Mouse (Mus musculus): ENCODE measurements at regions not wholly inside any gene's neighbourhood (a gene's known extent, or its start where the extent isn't known, plus 50 kb on each side); places are given as distances from the start of the nearest gene placed in this dataset.

- H3K4me1 ChIP-seq (replicated peaks; ENCODE audit: control insufficient read depth, insufficient read depth, low read length), result no peaks in the 10 kb centered on the region; the same call in 1 of the 2 replicates
- H3K27me3 ChIP-seq (replicated peaks; ENCODE audit: control insufficient read depth, insufficient read depth, low read length), result peaks cover 3% of the 10 kb centered on the region; the same call in 1 of the 2 replicates
- DNase-seq (ENCODE audit: low spot score), result no peak
- no peak for ATAC-seq (replicated peaks; ENCODE audit: low FRiP score)
- 45% methylated on average over 16 of the region's 16 CpGs for WGBS
- H3K36me3 ChIP-seq (ENCODE audit: control insufficient read depth, insufficient read depth, low read length), result no peaks in the 10 kb centered on the region
- no peak overlapping the region for H3K27ac ChIP-seq (ENCODE audit: low read depth, low read length)
- no peak overlapping the region for H3K9ac ChIP-seq (ENCODE audit: low read depth, low read length)
- H3K4me3 ChIP-seq (ENCODE audit: low read depth, low read length), result no peak overlapping the region
- H3K9me3 ChIP-seq (ENCODE audit: control insufficient read depth, low read length), result no peaks in the 10 kb centered on the region
- no peak overlapping the region for H3K4me2 ChIP-seq
Measured at GRCm38 (mm10) chr13:48717036-48717435, 54.2 kb downstream of the Barx1 start.

DNA sequence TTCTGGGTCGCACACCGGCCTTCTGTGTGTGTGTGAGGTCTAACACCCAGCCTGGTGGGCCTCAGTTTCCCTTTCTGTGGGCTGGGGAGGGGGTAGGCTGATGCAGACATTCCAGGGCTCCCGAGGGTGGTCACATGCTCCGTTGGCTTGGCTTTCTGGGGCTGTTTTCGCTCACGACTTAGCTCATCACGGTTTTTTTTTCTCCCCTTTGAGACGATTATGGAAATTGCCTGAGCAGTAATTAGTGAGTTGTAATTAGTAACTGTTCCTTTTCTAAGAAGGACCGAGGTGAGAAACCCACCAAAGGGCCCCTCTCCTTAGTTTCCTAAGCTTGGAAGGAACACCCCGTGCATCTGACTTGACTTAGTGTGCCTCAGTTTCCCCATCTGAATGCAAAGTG lies 54.7 kb downstream of the Barx1 start:
- no peak overlapping the region for H3K27ac ChIP-seq (ENCODE audit: low read depth, low read length)
- no peaks in the 10 kb centered on the region for H3K9me3 ChIP-seq (ENCODE audit: control insufficient read depth, low read length)
- H3K4me3 ChIP-seq (ENCODE audit: low read depth, low read length), result no peak overlapping the region
- H3K27me3 ChIP-seq (replicated peaks; ENCODE audit: control insufficient read depth, insufficient read depth, low read length), result peaks cover 3% of the 10 kb centered on the region; the same call in 1 of the 2 replicates
- H3K4me1 ChIP-seq (replicated peaks; ENCODE audit: control insufficient read depth, insufficient read depth, low read length), result no peaks in the 10 kb centered on the region; the same call in 1 of the 2 replicates
- 57% methylated on average over 10 of the region's 10 CpGs for WGBS
- H3K36me3 ChIP-seq (ENCODE audit: control insufficient read depth, insufficient read depth, low read length), result no peaks in the 10 kb centered on the region
- no peak overlapping the region for H3K4me2 ChIP-seq
- ATAC-seq (replicated peaks; ENCODE audit: low FRiP score) (no peak), DNase-seq (ENCODE audit: low spot score) (no peak)
- no peak overlapping the region for H3K9ac ChIP-seq (ENCODE audit: low read depth, low read length)

- DNase-seq (ENCODE audit: low spot score), result no peak
- Histone ChIP-seq H3K4me3 (ENCODE audit: low read depth, low read length) (no peak overlapping the region), H3K27ac (ENCODE audit: low read depth, low read length) (no peak overlapping the region), H3K4me2 (no peak overlapping the region), H3K9me3 (ENCODE audit: control insufficient read depth, low read length) (no peaks in the 10 kb centered on the region), H3K27me3 (replicated peaks; ENCODE audit: control insufficient read depth, insufficient read depth, low read length) (peaks cover 1% of the 10 kb centered on the region; the same call in 1 of the 2 replicates), H3K4me1 (replicated peaks; ENCODE audit: control insufficient read depth, insufficient read depth, low read length) (no peaks in the 10 kb centered on the region), H3K9ac (ENCODE audit: low read depth, low read length) (no peak overlapping the region), H3K36me3 (ENCODE audit: control insufficient read depth, insufficient read depth, low read length) (no peaks in the 10 kb centered on the region)
- 33% methylated on average over 8 of the region's 8 CpGs for WGBS
- ATAC-seq (replicated peaks; ENCODE audit: low FRiP score), result no peak
Measured at GRCm38 (mm10) chr13:48723676-48724075, 60.9 kb downstream of the Barx1 start.

GRCm38 (mm10) chr13:48726430-48726829 lies 63.6 kb downstream of the Barx1 start:
- DNase-seq (ENCODE audit: low spot score) (no peak), ATAC-seq (replicated peaks; ENCODE audit: low FRiP score) (no peak)
- no peak overlapping the region for H3K4me2 ChIP-seq
- H3K4me3 ChIP-seq (ENCODE audit: low read depth, low read length), result no peak overlapping the region
- H3K36me3 ChIP-seq (ENCODE audit: control insufficient read depth, insufficient read depth, low read length), result no peaks in the 10 kb centered on the region
- H3K9me3 ChIP-seq (ENCODE audit: control insufficient read depth, low read length), result no peaks in the 10 kb centered on the region
- no peak overlapping the region for H3K27ac ChIP-seq (ENCODE audit: low read depth, low read length)
- peaks cover 29% of the 10 kb centered on the region for H3K27me3 ChIP-seq (replicated peaks; ENCODE audit: control insufficient read depth, insufficient read depth, low read length)
- no peak overlapping the region for H3K9ac ChIP-seq (ENCODE audit: low read depth, low read length)
- WGBS, result 28% methylated on average over 4 of the region's 4 CpGs
- H3K4me1 ChIP-seq (replicated peaks; ENCODE audit: control insufficient read depth, insufficient read depth, low read length), result peaks cover 2% of the 10 kb centered on the region; the same call in 1 of the 2 replicates

DNA sequence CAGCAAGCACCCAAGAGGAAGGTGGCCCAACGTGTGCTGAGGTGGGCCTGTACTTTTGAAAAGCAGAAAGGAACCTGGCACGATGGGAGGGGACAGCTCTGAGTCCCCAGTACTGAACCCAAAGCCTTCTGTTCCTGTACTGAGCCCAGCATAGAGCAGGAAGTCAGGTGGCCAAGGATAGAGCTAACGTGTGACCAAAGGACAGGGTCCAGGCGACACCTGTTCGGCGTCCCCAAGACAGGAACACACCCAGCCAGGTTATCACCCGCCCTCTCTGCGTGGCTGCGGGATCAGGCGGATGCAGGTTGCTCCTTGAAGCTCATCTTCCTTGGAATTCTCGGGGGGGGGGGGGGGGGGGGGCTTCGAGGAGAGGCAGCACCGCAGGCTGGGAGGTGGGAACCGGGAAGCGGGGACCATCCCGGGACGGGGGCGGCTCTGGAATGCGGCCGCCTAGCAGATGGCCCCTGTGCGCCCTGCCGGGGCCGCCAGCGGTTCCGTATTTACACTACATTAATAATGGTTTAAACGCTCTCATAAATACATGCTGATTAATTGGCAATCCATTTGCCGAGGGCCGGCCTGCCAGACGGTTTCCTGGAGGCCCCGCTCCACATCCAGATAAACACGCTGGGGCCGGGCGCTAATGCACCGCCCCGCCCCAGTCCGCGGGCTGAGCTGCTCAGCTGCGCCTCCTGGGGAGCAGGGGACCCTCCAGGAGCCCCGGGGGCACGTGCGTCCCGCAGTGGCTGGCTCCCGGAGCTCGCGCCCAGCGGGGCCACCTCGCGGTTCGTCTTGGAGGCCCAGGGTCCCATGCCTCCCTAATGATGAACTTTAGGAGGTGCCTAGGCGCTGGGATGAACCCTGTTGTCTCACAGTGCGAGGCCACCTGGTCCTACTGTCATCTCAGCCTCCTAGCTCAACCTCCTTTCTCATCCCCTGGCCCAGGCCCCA lies 68.5 kb downstream of the Barx1 start:
- Histone ChIP-seq H3K4me1 (replicated peaks; ENCODE audit: control insufficient read depth, insufficient read depth, low read length) (peaks cover 9% of the 10 kb centered on the region; the same call in 1 of the 2 replicates), H3K4me3 (ENCODE audit: low read depth, low read length) (peak overlapping the region; percentile 26), H3K36me3 (ENCODE audit: control insufficient read depth, insufficient read depth, low read length) (no peaks in the 10 kb centered on the region), H3K9me3 (ENCODE audit: control insufficient read depth, low read length) (no peaks in the 10 kb centered on the region), H3K27ac (ENCODE audit: low read depth, low read length) (no peak overlapping the region), H3K4me2 (peak overlapping the region; percentile 61), H3K9ac (ENCODE audit: low read depth, low read length) (no peak overlapping the region), H3K27me3 (replicated peaks; ENCODE audit: control insufficient read depth, insufficient read depth, low read length) (peaks cover 64% of the 10 kb centered on the region)
- 2% methylated on average over 48 of the region's 51 CpGs for WGBS
- DNase-seq (ENCODE audit: low spot score) (peak; percentile 62), ATAC-seq (replicated peaks; ENCODE audit: low FRiP score) (no peak; the same call in 1 of the 2 replicates)

GRCm38 (mm10) chr13:48732168-48732841 lies 69.5 kb downstream of the Barx1 start:
- 5% methylated on average over 29 of the region's 29 CpGs for WGBS
- Histone ChIP-seq H3K9ac (ENCODE audit: low read depth, low read length) (no peak overlapping the region), H3K9me3 (ENCODE audit: control insufficient read depth, low read length) (no peaks in the 10 kb centered on the region), H3K4me3 (ENCODE audit: low read depth, low read length) (no peak overlapping the region), H3K27me3 (replicated peaks; ENCODE audit: control insufficient read depth, insufficient read depth, low read length) (peaks cover 64% of the 10 kb centered on the region), H3K27ac (ENCODE audit: low read depth, low read length) (no peak overlapping the region), H3K4me1 (replicated peaks; ENCODE audit: control insufficient read depth, insufficient read depth, low read length) (peaks cover 9% of the 10 kb centered on the region; the same call in 1 of the 2 replicates), H3K36me3 (ENCODE audit: control insufficient read depth, insufficient read depth, low read length) (no peaks in the 10 kb centered on the region), H3K4me2 (peak overlapping the region; percentile 4)
- ATAC-seq (replicated peaks; ENCODE audit: low FRiP score) (no peak), DNase-seq (ENCODE audit: low spot score) (no peak)

- Histone ChIP-seq H3K27ac (ENCODE audit: low read depth, low read length) (no peak overlapping the region), H3K9ac (ENCODE audit: low read depth, low read length) (no peak overlapping the region), H3K4me3 (ENCODE audit: low read depth, low read length) (no peak overlapping the region), H3K9me3 (ENCODE audit: control insufficient read depth, low read length) (no peaks in the 10 kb centered on the region), H3K27me3 (replicated peaks; ENCODE audit: control insufficient read depth, insufficient read depth, low read length) (peaks cover 52% of the 10 kb centered on the region), H3K36me3 (ENCODE audit: control insufficient read depth, insufficient read depth, low read length) (no peaks in the 10 kb centered on the region), H3K4me1 (replicated peaks; ENCODE audit: control insufficient read depth, insufficient read depth, low read length) (peaks cover 9% of the 10 kb centered on the region; the same call in 1 of the 2 replicates), H3K4me2 (no peak overlapping the region)
- ATAC-seq (replicated peaks; ENCODE audit: low FRiP score) (no peak), DNase-seq (ENCODE audit: low spot score) (no peak)
- 53% methylated on average over 9 of the region's 9 CpGs for WGBS
Measured at GRCm38 (mm10) chr13:48734985-48735384, 72.2 kb downstream of the Barx1 start.

DNA sequence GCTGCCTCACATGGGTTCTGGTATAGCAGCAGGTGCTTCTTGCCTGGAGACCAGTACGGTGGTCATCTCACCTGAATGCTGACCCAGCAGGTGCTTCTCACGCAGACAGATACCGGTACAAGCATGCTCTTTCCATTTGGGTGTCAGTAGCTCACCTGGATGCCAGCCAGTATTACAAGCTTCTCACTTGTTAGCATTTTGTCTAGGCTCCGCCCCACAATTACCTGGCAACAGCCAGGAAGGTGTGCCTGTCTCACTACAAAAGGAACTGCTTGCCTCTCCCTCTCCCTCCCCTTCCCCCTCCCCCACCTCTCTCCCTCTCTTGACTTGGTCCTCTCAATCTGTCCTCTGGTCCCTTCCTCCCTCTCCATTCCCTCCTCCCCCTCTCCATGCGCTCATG lies 82.8 kb downstream of the Barx1 start:
- Histone ChIP-seq H3K4me3 (ENCODE audit: low read depth, low read length) (no peak overlapping the region), H3K4me2 (no peak overlapping the region), H3K4me1 (replicated peaks; ENCODE audit: control insufficient read depth, insufficient read depth, low read length) (no peaks in the 10 kb centered on the region; the same call in 1 of the 2 replicates), H3K36me3 (ENCODE audit: control insufficient read depth, insufficient read depth, low read length) (no peaks in the 10 kb centered on the region), H3K27me3 (replicated peaks; ENCODE audit: control insufficient read depth, insufficient read depth, low read length) (peaks cover 10% of the 10 kb centered on the region), H3K9me3 (ENCODE audit: control insufficient read depth, low read length) (no peaks in the 10 kb centered on the region), H3K27ac (ENCODE audit: low read depth, low read length) (no peak overlapping the region), H3K9ac (ENCODE audit: low read depth, low read length) (no peak overlapping the region)
- DNase-seq (ENCODE audit: low spot score), result no peak
- no peak for ATAC-seq (replicated peaks; ENCODE audit: low FRiP score)
- 54% methylated on average over 5 of the region's 5 CpGs for WGBS
